Mouse (Mus musculus) embryonic facial prominence, embryonic 15.5 days (tissue): ENCODE measurements around the gene Enthd1. TPM values are rescaled to one million over a fixed set of nuclear protein-coding genes. Genes with fewer than 3 reads are reported as not detected.

ENCODE experiments used
- ATAC-seq: fragments of 200-750 bp; cut with Nextera tagmentation; 2 replicates; pipeline ENCODE4 v1.8.0; 2017; ENCODE audit warnings: low read depth, moderate TSS enrichment; ENCODE audit not compliant: insufficient number of reproducible peaks, low FRiP score, low TSS enrichment
- H3K27ac ChIP-seq: fragments of 300-500 bp; sonication (generic); replicated peaks from 2 replicates; pipeline ENCODE4 v1.5.1; 2015; ENCODE audit warnings: mild to moderate bottlenecking, inconsistent platforms
- H3K27me3 ChIP-seq: fragments of 300-500 bp; sonication (generic); 2 replicates; pipeline ENCODE4 v1.6.1; 2015; ENCODE audit warnings: inconsistent platforms
- H3K36me3 ChIP-seq: fragments of 300-500 bp; sonication (generic); 2 replicates; pipeline ENCODE4 v1.6.1; 2015; ENCODE audit warnings: mild to moderate bottlenecking, inconsistent platforms
- H3K4me1 ChIP-seq: fragments of 300-500 bp; sonication (generic); 2 replicates; pipeline ENCODE4 v1.6.1; 2015; ENCODE audit warnings: inconsistent platforms
- H3K4me2 ChIP-seq: fragments of 300-500 bp; sonication (generic); replicated peaks from 2 replicates; pipeline ENCODE4 v1.6.1; 2015; ENCODE audit warnings: mild to moderate bottlenecking, inconsistent platforms
- H3K4me3 ChIP-seq: fragments of 300-500 bp; sonication (generic); replicated peaks from 2 replicates; pipeline ENCODE4 v1.5.1; 2015; ENCODE audit warnings: mild to moderate bottlenecking, inconsistent platforms
- H3K9ac ChIP-seq: fragments of 300-500 bp; sonication (generic); 2 replicates; pipeline ENCODE4 v1.6.1; 2015; ENCODE audit warnings: inconsistent platforms
- H3K9me3 ChIP-seq: fragments of 300-500 bp; sonication (generic); replicated peaks from 2 replicates; pipeline ENCODE4 v1.6.1; 2016; ENCODE audit warnings: inconsistent platforms
- WGBS: fragments of 180-500 bp; shearing (Covaris S2); methylation state at CpG from one replicate; pipeline ENCODE4 v1.1.7; 2015; 5-methylcytosine and 5-hydroxymethylcytosine counted together
- polyA plus RNA-seq: library from polyadenylated mRNA; unstranded; fragments of >200 nt; fragmentation: Nextera tagmentation; extraction: Ambion mirVana; gene quantifications from 2 replicates; pipeline ENCODE4 v1.2.1, GENCODE M21; 2015

Enthd1 gene
- polyA plus RNA-seq, 1 experiment from 2014 or later, result not detected

DNA sequence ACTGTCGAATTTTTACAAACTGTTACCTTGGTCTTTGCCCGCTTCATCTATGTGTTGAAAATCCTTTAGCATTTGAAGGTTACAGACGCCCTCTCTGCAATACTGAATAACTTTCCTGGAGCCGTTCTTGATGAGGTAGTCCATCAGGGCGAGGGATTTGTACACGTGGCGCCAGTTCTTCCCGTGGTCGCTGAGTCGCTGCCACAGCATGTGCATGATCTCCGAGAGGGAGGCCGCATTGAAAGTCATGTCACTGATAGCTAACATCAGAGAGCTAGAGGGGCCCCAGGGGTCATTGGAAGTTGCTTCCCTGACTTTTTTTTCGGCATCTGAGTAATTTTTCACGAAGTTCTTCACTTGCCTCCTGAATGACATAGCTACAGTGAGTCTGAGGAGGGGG, 5.0 kb downstream of the Enthd1 start:
- 51% methylated on average over 14 of the region's 14 CpGs for WGBS
- H3K9ac ChIP-seq, result no peak overlapping the region

DNA sequence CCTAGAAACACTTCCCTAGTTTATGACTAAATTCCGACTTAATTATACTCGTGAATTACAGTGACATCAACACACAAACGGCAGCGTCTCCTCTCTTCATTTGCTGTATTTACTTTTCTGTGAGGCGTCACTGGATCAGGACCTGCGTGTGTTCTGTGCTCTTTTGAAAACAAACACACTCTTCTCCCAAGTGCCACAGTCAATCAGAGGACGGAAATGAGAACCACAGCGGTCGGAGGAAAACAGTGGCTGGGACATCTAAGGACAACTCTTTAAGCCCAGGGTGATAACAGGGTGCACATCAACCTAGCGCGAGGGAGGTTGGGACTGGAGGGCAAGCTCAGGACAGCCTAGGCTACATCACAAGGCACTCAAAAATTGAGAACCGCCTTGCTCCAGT, 5.4 kb downstream of the Enthd1 start:
- WGBS, result 62% methylated on average over 12 of the region's 12 CpGs
- H3K9me3 ChIP-seq, result no peaks in the 10 kb centered on the region
- H3K4me2 ChIP-seq, result no peak overlapping the region
- ATAC-seq, result no peak
- no peaks in the 10 kb centered on the region for H3K4me1 ChIP-seq
- H3K27me3 ChIP-seq, result no peaks in the 10 kb centered on the region
- H3K27ac ChIP-seq, result no peak overlapping the region
- no peak overlapping the region for H3K9ac ChIP-seq
- H3K36me3 ChIP-seq, result no peaks in the 10 kb centered on the region
- H3K4me3 ChIP-seq, result no peak overlapping the region

More for the DNA sequence above, 5.0 kb downstream of the Enthd1 start:
- H3K4me3 ChIP-seq, result no peak overlapping the region
- no peaks in the 10 kb centered on the region for H3K36me3 ChIP-seq
- no peak overlapping the region for H3K27ac ChIP-seq
- no peak for ATAC-seq
- no peak overlapping the region for H3K4me2 ChIP-seq
- no peaks in the 10 kb centered on the region for H3K9me3 ChIP-seq
- no peaks in the 10 kb centered on the region for H3K4me1 ChIP-seq
- no peaks in the 10 kb centered on the region for H3K27me3 ChIP-seq

DNA sequence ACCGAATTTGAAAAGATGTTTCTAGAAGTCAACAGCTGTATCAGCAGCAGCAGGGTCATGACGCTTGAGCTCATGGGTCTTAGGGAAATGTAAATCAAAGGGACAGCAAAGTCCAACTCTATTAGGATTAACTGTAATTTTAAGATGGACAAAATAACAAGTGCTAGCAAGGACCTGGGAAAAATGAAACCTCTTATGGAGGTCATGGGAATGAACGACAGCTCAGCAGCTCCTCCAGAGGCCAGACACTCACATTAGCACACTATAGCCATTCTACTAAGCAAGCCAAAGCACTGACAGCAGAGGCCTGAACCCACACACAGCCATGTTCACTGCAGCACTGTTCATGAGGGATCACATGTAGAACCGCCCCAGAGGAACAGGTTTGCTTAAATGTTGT, 7.2 kb downstream of the Enthd1 start:
- no peaks in the 10 kb centered on the region for H3K27me3 ChIP-seq
- no peak overlapping the region for H3K9ac ChIP-seq
- H3K4me2 ChIP-seq, result no peak overlapping the region
- no peaks in the 10 kb centered on the region for H3K36me3 ChIP-seq
- ATAC-seq, result no peak
- 58% methylated on average over 4 of the region's 4 CpGs for WGBS
- no peaks in the 10 kb centered on the region for H3K9me3 ChIP-seq
- no peak overlapping the region for H3K4me3 ChIP-seq
- H3K27ac ChIP-seq, result no peak overlapping the region
- H3K4me1 ChIP-seq, result no peaks in the 10 kb centered on the region

DNA sequence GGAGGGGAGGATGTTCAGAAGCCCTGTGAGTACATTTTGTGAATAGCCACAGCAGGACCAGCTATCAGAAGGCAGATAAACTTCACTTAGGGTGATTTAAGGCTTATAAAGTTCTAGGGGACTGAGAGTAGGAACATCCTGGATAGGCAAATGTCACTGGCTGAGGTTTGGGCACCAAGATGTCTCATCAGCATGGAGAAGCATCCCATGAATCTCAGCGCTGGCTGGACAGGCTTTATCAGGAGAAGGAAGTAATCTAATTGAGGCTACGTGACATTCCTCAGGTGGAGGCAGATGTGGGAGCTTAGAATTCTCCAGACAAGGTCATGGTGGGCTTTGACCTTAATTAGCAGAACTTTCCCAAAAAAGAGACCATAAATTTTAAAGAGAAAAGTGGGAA, 8.9 kb downstream of the Enthd1 start:
- no peak overlapping the region for H3K27ac ChIP-seq
- no peak overlapping the region for H3K4me3 ChIP-seq
- no peaks in the 10 kb centered on the region for H3K36me3 ChIP-seq
- ATAC-seq, result no peak
- no peaks in the 10 kb centered on the region for H3K9me3 ChIP-seq
- H3K4me1 ChIP-seq, result no peaks in the 10 kb centered on the region
- 62% methylated on average over 2 of the region's 2 CpGs for WGBS
- no peaks in the 10 kb centered on the region for H3K27me3 ChIP-seq
- no peak overlapping the region for H3K4me2 ChIP-seq
- H3K9ac ChIP-seq, result no peak overlapping the region

DNA sequence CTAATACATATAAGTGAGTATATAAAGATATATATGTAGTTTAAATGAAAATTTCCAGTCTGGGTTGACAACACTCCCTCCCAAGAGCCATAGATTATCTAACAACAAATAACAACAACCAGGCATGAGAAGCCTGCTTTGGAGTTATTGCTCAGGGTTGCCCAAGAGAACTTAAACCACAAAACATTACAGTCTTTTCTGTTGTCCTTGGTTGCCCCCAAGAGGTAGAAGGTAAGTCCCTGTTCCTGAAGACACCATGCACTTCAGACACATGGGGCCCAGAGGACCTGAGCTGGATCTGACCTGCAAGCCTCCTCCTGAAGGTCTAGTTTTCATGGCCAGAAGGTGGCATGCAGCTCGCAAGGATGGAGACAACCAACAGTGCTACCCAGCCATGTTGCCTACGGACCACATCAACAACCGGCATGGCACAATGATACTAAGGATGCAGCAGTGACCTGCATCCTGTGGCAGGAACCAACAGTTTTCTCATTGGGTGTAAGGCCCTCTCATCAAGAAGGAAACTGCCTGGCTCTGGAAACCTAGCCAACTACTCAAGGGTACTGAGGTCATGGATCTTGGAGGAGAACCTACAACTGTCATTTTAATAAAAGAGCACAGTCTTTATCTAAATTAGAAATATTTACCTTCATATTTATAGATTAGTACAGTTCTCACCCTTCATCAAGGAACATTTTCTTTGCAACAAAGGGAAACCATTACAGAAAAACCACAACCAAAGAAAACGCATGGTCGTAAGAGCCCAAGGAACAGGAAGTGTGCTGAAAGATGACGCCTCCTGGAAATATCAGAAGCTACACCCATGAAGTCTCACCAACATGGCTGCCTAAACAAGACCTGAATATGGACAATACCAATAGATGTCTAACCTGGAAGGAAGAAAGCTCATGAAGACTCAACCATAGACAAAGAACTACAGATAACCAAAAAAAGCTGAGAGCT, 9.8 kb downstream of the Enthd1 start:
- H3K4me3 ChIP-seq, result no peak overlapping the region
- H3K4me1 ChIP-seq, result no peaks in the 10 kb centered on the region
- ATAC-seq, result no peak
- H3K9ac ChIP-seq, result no peak overlapping the region
- no peak overlapping the region for H3K4me2 ChIP-seq
- H3K27ac ChIP-seq, result no peak overlapping the region
- H3K27me3 ChIP-seq, result no peaks in the 10 kb centered on the region
- 95% methylated on average over 6 of the region's 6 CpGs for WGBS
- H3K36me3 ChIP-seq, result no peaks in the 10 kb centered on the region
- H3K9me3 ChIP-seq, result no peaks in the 10 kb centered on the region

DNA sequence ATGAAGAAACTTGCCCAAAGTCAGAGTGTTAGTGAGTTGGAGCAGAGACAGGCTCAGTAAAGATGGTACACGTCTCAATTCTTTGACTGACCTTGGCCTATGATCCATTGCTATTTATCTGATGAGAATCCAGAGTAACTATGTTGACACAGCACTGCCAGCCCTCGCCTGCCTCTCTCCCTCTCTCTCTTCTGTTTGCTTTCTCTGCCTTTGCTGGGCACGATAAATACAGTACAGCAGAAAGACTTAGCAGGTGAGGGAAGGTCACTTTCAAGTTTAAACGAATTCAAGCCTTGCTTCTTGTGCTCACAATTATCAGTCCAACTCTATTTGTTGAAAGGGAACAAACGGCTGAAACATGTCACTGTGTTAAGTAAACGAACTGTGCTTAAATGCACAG, 19.5 kb downstream of the Enthd1 start:
- Histone ChIP-seq H3K4me2 (no peak overlapping the region), H3K36me3 (no peaks in the 10 kb centered on the region), H3K9me3 (no peaks in the 10 kb centered on the region), H3K4me3 (no peak overlapping the region), H3K27me3 (no peaks in the 10 kb centered on the region), H3K27ac (no peak overlapping the region), H3K4me1 (no peaks in the 10 kb centered on the region), H3K9ac (no peak overlapping the region)
- 65% methylated on average over 6 of the region's 6 CpGs for WGBS
- ATAC-seq, result no peak

DNA sequence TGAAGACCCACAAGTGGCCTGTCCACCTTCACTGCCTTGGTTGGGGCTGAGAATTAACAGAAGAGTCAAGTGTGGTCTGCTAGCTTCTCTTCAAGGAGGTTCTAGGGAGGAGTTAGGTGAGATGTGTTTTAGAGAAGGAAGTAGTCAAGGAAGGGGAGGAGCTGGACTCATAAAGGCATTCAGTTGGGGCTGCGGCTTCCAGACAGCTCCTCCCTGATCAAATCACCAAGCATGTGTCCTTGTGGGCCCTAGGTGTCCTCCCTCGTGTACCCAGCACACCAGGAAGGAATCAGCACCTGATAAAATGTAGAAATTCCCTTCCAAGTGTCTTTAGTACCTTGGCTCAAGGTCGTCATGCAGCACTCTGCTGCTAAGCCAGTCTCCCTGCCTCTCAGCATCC, 20.8 kb downstream of the Enthd1 start:
- no peak overlapping the region for H3K4me2 ChIP-seq
- H3K4me1 ChIP-seq, result no peaks in the 10 kb centered on the region
- no peaks in the 10 kb centered on the region for H3K27me3 ChIP-seq
- 48% methylated on average over 3 of the region's 3 CpGs for WGBS
- H3K9ac ChIP-seq, result no peak overlapping the region
- ATAC-seq, result no peak
- H3K27ac ChIP-seq, result no peak overlapping the region
- H3K36me3 ChIP-seq, result no peaks in the 10 kb centered on the region
- no peak overlapping the region for H3K4me3 ChIP-seq
- no peaks in the 10 kb centered on the region for H3K9me3 ChIP-seq

DNA sequence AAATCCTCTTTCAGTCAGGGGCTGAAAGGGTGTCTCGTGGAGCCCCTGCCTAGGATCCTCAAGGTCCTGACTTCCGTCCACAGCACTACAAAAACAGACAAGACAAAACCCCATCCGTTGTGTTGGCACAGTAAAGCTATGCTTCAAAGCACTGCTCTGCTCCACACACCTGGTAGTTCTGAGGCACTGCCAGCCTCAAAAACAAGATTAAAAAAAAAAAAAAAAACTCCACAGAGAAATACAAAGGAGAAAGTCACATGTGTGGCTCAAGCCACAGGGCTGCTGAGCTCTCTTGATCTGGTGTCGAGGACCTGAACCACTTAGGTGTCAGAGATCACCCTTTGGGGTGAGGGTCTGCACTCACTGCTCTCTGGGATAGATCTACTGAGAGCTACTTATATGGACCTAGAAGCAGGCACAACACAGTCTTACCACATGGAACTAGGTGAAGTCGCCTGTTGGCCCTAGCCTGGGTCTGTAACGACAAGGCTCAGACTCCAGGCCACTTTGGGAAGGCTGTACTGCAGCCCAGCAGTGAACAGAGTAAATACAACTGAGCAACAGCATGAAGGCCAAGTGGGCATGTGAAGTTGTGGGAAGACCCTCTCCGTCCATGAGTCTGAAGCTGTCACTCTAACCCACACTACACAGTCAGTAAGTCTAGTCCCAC, 26.1 kb downstream of the Enthd1 start:
- H3K4me1 ChIP-seq, result no peaks in the 10 kb centered on the region
- no peak overlapping the region for H3K4me2 ChIP-seq
- no peak for ATAC-seq

DNA sequence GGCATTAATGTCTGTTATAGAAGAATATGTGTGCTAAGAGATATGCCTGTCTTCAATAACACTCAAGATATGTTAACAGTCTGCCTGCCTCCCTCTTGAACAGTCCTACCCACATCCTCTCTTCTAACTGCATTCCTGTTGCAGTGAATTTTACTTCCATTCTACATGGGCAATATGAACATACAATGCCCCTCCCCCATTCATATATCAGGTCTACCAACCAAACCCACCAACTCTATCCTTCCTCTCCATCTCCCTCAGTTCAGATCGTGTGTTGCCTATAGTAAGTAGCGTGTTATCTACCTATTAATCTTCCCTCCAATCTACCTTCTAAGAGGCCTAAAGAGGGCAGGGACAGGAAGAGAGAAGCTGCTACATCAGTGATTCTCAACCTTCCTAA, 26.9 kb downstream of the Enthd1 start:
- Histone ChIP-seq H3K36me3 (no peaks in the 10 kb centered on the region), H3K4me3 (no peak overlapping the region), H3K27ac (no peak overlapping the region), H3K9ac (no peak overlapping the region), H3K4me2 (no peak overlapping the region), H3K27me3 (no peaks in the 10 kb centered on the region; the same call in 1 of the 2 replicates), H3K9me3 (no peaks in the 10 kb centered on the region), H3K4me1 (no peaks in the 10 kb centered on the region)
- WGBS, result 82% methylated on average over 2 of the region's 2 CpGs
- ATAC-seq, result no peak

More for the DNA sequence above, 26.1 kb downstream of the Enthd1 start:
- Histone ChIP-seq H3K27me3 (no peaks in the 10 kb centered on the region; the same call in 1 of the 2 replicates), H3K9me3 (no peaks in the 10 kb centered on the region), H3K36me3 (no peaks in the 10 kb centered on the region), H3K27ac (no peak overlapping the region), H3K4me3 (no peak overlapping the region), H3K9ac (no peak overlapping the region)
- WGBS, result 83% methylated on average over 7 of the region's 7 CpGs

DNA sequence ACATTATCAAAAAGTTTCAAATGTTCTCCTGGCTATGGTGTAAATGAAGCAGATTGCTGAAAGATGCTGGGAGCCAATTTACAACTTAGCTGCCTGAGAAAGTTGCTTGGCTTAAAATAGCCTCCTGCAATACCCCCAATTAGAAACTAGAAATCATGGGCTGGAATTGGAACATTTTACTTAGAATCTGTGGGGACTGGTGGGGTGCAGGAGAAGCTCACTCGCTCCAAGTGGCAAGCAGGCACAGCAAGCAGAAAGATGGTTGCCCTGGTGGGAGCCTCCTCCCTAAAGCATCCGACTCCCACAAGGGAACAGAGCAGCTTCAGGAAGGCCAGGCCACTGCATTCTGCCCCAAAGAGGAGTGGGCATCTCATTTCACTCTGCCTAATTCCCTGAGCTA, 28.9 kb downstream of the Enthd1 start:
- Histone ChIP-seq H3K36me3 (no peaks in the 10 kb centered on the region), H3K9me3 (no peaks in the 10 kb centered on the region), H3K27me3 (no peaks in the 10 kb centered on the region; the same call in 1 of the 2 replicates), H3K4me2 (no peak overlapping the region), H3K4me3 (no peak overlapping the region), H3K9ac (no peak overlapping the region), H3K27ac (no peak overlapping the region), H3K4me1 (no peaks in the 10 kb centered on the region)
- no peak for ATAC-seq
- WGBS, result 56% methylated on average over 2 of the region's 2 CpGs

DNA sequence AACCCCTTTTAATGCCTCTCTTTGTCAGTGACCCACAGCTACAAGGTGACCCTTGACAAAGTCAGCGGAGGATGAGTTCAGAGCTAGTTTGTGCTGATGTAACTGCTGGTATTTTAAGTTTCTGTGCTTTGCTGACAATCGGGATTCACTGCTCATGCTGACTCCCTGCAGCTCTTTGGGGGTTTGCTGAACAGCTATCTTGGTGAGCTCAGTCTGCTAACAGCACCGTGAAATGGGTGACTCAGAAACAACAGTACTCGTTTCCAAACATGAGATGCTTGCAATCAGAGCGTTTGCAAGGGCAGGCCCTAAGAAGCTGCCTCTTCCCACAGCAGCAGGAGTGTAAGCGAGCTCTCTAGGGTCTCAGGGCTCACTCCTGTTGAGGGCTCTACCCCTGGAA, 31.7 kb downstream of the Enthd1 start:
- 48% methylated on average over 6 of the region's 6 CpGs for WGBS

More for the DNA sequence above, 31.7 kb downstream of the Enthd1 start:
- no peak overlapping the region for H3K4me3 ChIP-seq
- no peak overlapping the region for H3K4me2 ChIP-seq
- no peak overlapping the region for H3K27ac ChIP-seq
- no peaks in the 10 kb centered on the region for H3K9me3 ChIP-seq
- no peaks in the 10 kb centered on the region; the same call in 1 of the 2 replicates for H3K27me3 ChIP-seq
- H3K36me3 ChIP-seq, result no peaks in the 10 kb centered on the region
- ATAC-seq, result no peak
- H3K4me1 ChIP-seq, result no peaks in the 10 kb centered on the region
- H3K9ac ChIP-seq, result no peak overlapping the region
